Mouse (Mus musculus): ENCODE data around the gene Pdzrn4. TPM values are rescaled to one million over a fixed set of nuclear protein-coding genes. Genes with fewer than 3 reads are reported as not detected.

Gene Pdzrn4
- total RNA-seq, 2 experiments from 2014 or later = not detected

- no peak for ATAC-seq (replicated peaks; ENCODE audit: low FRiP score, low TSS enrichment, poor library complexity, severe bottlenecking)
Observed at GRCm38 (mm10) chr15:92671279-92672051, 274.8 kb downstream of the Pdzrn4 start.

GRCm38 (mm10) chr15:92676096-92676495 is 279.4 kb downstream of the Pdzrn4 start:
- ATAC-seq (replicated peaks; ENCODE audit: low FRiP score, low TSS enrichment, poor library complexity, severe bottlenecking) = no peak

DNA sequence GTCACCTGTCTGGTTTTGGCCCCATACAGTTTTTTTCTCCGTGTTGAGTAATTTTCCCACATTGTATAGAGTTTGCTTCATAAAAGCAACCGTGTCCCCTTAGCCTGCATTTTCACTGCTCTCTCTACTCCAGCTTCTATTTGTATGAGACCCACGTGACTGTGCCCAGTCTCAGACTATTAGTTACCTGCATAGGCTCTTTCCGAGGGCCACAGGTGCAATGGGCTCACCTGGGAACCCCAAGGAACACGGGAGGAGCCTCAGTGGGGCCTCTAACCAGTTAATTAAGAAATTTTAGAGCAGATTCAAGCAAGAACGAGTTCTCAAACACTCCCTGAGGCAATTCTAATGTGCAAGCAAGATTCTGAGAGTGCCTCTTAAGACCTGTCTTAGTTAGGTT is 281.7 kb downstream of the Pdzrn4 start:
- ATAC-seq (replicated peaks; ENCODE audit: low FRiP score, low TSS enrichment, poor library complexity, severe bottlenecking) = no peak

- ATAC-seq (replicated peaks; ENCODE audit: low FRiP score, low TSS enrichment, poor library complexity, severe bottlenecking) = no peak
Observed at GRCm38 (mm10) chr15:92679541-92679940, 282.9 kb downstream of the Pdzrn4 start.

- ATAC-seq (replicated peaks; ENCODE audit: low FRiP score, low TSS enrichment, poor library complexity, severe bottlenecking) = no peak
Observed at GRCm38 (mm10) chr15:92696276-92696956, 299.7 kb downstream of the Pdzrn4 start.

DNA sequence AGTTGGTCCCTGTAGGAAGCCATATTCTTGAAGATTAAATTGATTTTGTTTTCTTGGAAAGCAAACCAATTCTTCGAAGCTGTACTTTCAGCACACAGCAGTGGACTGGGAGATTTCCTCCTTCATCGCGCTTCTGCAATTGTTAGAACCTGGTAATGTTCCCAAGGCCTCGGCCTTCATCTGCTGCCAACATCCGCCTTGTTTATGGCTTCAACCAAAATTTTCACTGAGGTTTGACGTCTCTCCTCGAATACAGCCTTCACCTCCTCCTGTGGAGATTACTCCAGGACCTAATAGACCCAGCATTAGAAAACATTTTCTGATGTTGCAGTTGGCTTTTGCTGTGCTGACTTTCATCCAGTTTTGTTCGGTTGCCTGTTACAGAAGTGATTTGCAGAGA is 307.5 kb downstream of the Pdzrn4 start:
- ATAC-seq (replicated peaks; ENCODE audit: low FRiP score, low TSS enrichment, poor library complexity, severe bottlenecking) = no peak

GRCm38 (mm10) chr15:92738676-92739075 is 342.0 kb downstream of the Pdzrn4 start:
- no peak for ATAC-seq (replicated peaks; ENCODE audit: low FRiP score, low TSS enrichment, poor library complexity, severe bottlenecking)

- no peak for ATAC-seq (replicated peaks; ENCODE audit: low FRiP score, low TSS enrichment, poor library complexity, severe bottlenecking)
Observed at GRCm38 (mm10) chr15:92739887-92740286, 343.2 kb downstream of the Pdzrn4 start.

- ATAC-seq (replicated peaks; ENCODE audit: low FRiP score, low TSS enrichment, poor library complexity, severe bottlenecking) = no peak
Observed at GRCm38 (mm10) chr15:92743624-92744023, 346.9 kb downstream of the Pdzrn4 start.

DNA sequence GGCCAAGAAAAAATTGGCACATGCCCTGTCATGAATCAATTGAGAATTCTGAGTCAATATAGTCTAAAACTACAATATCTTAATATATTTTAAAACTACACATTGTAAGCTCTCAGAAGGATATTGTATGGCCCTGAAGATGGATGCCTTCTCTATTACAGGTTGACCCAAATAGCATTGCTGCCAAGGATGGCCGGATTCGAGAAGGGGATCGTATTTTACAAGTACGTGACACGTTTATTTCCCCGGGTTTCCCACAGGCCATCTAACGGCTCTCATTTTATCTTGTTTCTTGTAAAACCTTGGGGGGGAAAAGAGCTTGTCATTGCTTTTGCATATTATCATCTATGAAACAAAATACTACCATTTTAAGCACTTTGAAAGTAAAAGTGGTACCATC is 349.4 kb downstream of the Pdzrn4 start:
- no peak for ATAC-seq (replicated peaks; ENCODE audit: low FRiP score, low TSS enrichment, poor library complexity, severe bottlenecking)

GRCm38 (mm10) chr15:92752167-92752566 is 355.5 kb downstream of the Pdzrn4 start:
- ATAC-seq (replicated peaks; ENCODE audit: low FRiP score, low TSS enrichment, poor library complexity, severe bottlenecking) = no peak

GRCm38 (mm10) chr15:92752578-92752977 is 355.9 kb downstream of the Pdzrn4 start:
- ATAC-seq (replicated peaks; ENCODE audit: low FRiP score, low TSS enrichment, poor library complexity, severe bottlenecking) = no peak

DNA sequence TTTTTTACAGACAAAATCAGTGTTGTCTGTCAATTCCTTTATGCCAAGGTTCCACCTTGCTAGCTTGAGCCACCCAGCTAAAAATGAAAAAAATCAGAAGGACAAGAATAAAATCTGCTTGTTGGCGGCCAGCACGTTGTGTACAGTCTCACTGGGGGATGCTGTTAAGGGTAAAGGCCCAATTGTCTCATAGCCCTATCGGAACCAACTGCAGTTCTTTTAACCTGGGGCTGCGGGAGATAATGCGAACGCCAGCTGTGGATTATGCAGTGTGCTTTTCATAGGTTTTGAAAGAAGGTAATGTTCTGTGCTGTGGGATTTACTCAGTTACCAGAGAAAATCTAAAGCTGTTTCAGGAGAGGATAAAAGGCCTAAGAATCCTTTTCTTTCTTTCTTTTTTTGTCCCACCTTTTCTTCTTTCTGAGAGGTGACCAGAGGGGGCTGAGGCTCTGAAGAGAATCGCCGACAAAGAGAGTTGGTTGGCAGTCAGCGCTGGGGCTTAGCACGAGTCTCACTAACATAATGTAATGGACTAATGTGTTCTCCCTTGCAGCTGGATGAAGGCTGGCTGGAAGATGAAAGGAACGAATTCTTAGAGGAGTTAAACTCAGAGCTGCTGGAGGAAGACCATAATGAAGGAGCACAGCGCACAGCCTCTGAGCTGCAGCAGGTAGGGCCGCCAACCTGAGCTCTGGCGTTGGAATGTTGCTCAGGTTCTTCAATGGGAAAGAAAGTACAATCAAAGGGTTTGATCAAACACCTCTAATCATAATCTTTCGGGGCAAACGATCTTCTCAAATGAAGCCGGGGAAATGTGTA is 360.6 kb downstream of the Pdzrn4 start:
- no peak for ATAC-seq (replicated peaks; ENCODE audit: low FRiP score, low TSS enrichment, poor library complexity, severe bottlenecking)

DNA sequence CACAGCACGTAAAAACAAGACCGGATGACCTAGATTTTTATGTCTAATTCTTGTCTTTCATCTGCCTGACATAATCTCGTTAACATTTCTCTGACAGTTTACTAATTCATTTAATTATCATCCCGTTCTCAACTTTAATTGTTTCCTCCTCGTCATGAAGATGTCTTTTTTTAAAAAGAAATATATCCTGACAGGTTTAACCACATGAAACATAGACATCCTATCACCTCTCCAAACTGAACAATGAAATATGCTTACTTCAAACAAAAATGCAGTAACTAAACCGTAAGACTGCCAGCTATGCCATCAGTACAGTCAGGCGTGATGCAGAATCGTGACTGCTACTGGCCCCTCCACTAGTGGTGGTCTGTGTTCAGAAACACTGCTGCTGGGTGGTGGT is 362.3 kb downstream of the Pdzrn4 start:
- no peak for ATAC-seq (replicated peaks; ENCODE audit: low FRiP score, low TSS enrichment, poor library complexity, severe bottlenecking)

GRCm38 (mm10) chr15:92763303-92763702 is 366.6 kb downstream of the Pdzrn4 start:
- ATAC-seq (replicated peaks; ENCODE audit: low FRiP score, low TSS enrichment, poor library complexity, severe bottlenecking) = no peak

DNA sequence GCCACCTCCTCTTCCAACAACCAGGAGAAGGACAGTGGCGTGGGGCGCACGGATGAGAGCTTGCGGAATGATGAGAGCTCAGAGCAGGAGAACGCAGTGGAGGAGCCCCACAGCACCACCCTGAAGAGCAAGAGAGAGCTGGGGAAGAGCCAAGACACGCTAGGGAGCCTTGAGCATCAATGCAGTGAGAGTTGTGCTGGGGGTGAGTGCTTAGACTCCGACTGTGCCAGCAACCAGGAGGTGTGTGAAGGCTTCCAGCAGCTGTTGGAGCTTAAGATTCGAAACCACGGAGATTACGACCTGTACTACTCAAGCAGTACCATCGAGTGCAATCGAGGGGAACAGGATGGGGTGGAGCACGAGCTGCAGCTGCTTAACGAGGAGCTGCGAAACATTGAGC is 372.9 kb downstream of the Pdzrn4 start:
- no peak for ATAC-seq (replicated peaks; ENCODE audit: low FRiP score, low TSS enrichment, poor library complexity, severe bottlenecking)

DNA sequence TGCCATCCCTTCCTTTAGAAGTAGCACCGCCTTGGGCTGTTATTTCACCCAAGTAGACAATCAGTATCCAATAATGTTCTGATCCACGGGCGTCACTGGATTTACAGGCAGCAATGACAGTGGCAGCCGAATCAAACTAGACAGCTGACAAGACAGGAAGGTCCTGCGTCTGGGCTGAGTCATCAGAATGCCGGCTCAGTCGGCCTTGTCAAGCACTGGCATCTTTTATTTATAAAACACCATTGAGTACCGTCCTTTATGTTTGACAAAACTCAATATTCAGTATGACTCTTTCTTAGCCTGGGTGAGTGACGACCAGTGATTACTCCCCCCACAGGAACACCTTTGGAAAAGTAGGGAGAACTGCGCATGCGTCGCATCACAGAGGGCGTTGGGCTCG is 391.4 kb downstream of the Pdzrn4 start:
- ATAC-seq (replicated peaks; ENCODE audit: low FRiP score, low TSS enrichment, poor library complexity, severe bottlenecking) = no peak

- ATAC-seq (replicated peaks; ENCODE audit: low FRiP score, low TSS enrichment, poor library complexity, severe bottlenecking) = no peak
Observed at GRCm38 (mm10) chr15:92794275-92794674, 397.6 kb downstream of the Pdzrn4 start.

DNA sequence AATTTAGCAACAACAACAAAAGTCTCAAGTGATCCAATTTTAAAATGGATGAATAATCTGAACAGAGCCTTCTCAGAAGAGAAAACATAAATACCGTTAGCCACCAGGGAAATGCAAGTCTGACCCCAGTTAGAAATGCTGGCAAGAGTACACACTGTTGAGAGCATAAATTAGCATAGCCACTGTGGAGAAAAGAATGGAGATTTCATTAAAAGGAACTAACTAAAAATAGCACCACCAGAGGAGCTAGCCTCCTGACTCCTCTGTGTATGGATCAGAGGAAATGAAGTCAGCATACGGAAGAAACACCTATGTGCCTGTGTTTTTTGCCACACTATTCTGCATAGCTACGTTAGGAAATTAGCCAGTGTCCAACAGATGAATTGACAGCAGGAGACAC is 409.3 kb downstream of the Pdzrn4 start:
- no peak for ATAC-seq (replicated peaks; ENCODE audit: low FRiP score, low TSS enrichment, poor library complexity, severe bottlenecking)

DNA sequence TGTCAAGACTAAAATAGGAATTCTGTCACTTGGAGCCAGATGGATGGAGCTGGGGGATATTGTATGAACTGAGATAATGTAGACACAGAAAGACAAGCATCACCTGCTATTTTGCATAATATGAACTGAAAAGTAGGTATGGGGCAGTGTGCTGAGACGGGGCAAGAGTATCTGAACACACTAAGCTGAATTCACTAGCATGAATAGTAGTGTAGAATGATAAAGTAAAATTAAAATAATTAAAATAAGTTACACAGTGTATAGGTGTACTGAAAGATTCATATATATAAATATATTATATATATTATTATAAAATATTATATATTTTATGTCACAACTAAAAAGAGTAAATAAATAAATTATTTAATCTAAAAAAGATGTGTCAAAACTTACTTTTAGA is 409.7 kb downstream of the Pdzrn4 start:
- no peak for ATAC-seq (replicated peaks; ENCODE audit: low FRiP score, low TSS enrichment, poor library complexity, severe bottlenecking)

All from megakaryocyte-erythroid progenitor cell, adult 5-6 weeks (primary cell).